Mouse (Mus musculus): Measurements from ENCODE around the gene Fbxo47. TPM values are rescaled to one million over a fixed set of nuclear protein-coding genes. Genes with fewer than 3 reads are reported as not detected.

Fbxo47 gene
- polyA plus RNA-seq, 1 experiment from 2014 or later, result 0.97 TPM

- Histone ChIP-seq H3K9me3 (replicated peaks; ENCODE audit: control insufficient read depth, low read length) (no peaks in the 10 kb centered on the region), H3K4me3 (ENCODE audit: low read length) (no peak overlapping the region), H3K9ac (ENCODE audit: low read length) (peak overlapping the region; percentile 28; the same call in 1 of the 2 replicates), H3K27me3 (ENCODE audit: control insufficient read depth, insufficient read depth, low read length) (no peaks in the 10 kb centered on the region), H3K4me2 (ENCODE audit: low read depth, low read length) (0 out of 2 replicates have a peak overlapping the region, but pooled peaks have one; percentile 29), H3K4me1 (ENCODE audit: control insufficient read depth, insufficient read depth, low read length) (peaks cover 91% of the 10 kb centered on the region), H3K27ac (ENCODE audit: low read length) (peak overlapping the region; percentile 65), H3K36me3 (ENCODE audit: control insufficient read depth, insufficient read depth) (no peaks in the 10 kb centered on the region; the same call in 1 of the 2 replicates)
- WGBS, result 32% methylated on average over 5 of the region's 5 CpGs
- peak; percentile 35; the same call in 1 of the 2 replicates for ATAC-seq (replicated peaks; ENCODE audit: extremely low read depth, insufficient read depth, low FRiP score)
Measured at GRCm38 (mm10) chr11:97808621-97809234, 75.2 kb downstream of the Fbxo47 start.

GRCm38 (mm10) chr11:97808093-97808492 lies 75.9 kb downstream of the Fbxo47 start:
- WGBS, result 51% methylated on average over 2 of the region's 2 CpGs
- H3K4me2 ChIP-seq (ENCODE audit: low read depth, low read length), result peak overlapping the region; percentile 29; the same call in 1 of the 2 replicates
- no peaks in the 10 kb centered on the region for H3K9me3 ChIP-seq (replicated peaks; ENCODE audit: control insufficient read depth, low read length)
- peak overlapping the region; percentile 28 for H3K9ac ChIP-seq (ENCODE audit: low read length)
- H3K27me3 ChIP-seq (ENCODE audit: control insufficient read depth, insufficient read depth, low read length), result no peaks in the 10 kb centered on the region
- H3K36me3 ChIP-seq (ENCODE audit: control insufficient read depth, insufficient read depth), result no peaks in the 10 kb centered on the region; the same call in 1 of the 2 replicates
- peaks cover 89% of the 10 kb centered on the region for H3K4me1 ChIP-seq (ENCODE audit: control insufficient read depth, insufficient read depth, low read length)
- ATAC-seq (replicated peaks; ENCODE audit: extremely low read depth, insufficient read depth, low FRiP score), result no peak
- no peak overlapping the region for H3K4me3 ChIP-seq (ENCODE audit: low read length)
- H3K27ac ChIP-seq (ENCODE audit: low read length), result peak overlapping the region; percentile 65

- Histone ChIP-seq H3K4me3 (ENCODE audit: low read length) (no peak overlapping the region), H3K9ac (ENCODE audit: low read length) (no peak overlapping the region), H3K4me1 (ENCODE audit: control insufficient read depth, insufficient read depth, low read length) (peaks cover 87% of the 10 kb centered on the region), H3K36me3 (ENCODE audit: control insufficient read depth, insufficient read depth) (no peaks in the 10 kb centered on the region; the same call in 1 of the 2 replicates), H3K9me3 (replicated peaks; ENCODE audit: control insufficient read depth, low read length) (no peaks in the 10 kb centered on the region), H3K27ac (ENCODE audit: low read length) (peak overlapping the region; percentile 65), H3K27me3 (ENCODE audit: control insufficient read depth, insufficient read depth, low read length) (no peaks in the 10 kb centered on the region), H3K4me2 (ENCODE audit: low read depth, low read length) (no peak overlapping the region; the same call in 1 of the 2 replicates)
- ATAC-seq (replicated peaks; ENCODE audit: extremely low read depth, insufficient read depth, low FRiP score), result no peak
- WGBS, result 30% methylated on average over 6 of the region's 6 CpGs
Measured at GRCm38 (mm10) chr11:97807626-97808025, 76.3 kb downstream of the Fbxo47 start.

DNA sequence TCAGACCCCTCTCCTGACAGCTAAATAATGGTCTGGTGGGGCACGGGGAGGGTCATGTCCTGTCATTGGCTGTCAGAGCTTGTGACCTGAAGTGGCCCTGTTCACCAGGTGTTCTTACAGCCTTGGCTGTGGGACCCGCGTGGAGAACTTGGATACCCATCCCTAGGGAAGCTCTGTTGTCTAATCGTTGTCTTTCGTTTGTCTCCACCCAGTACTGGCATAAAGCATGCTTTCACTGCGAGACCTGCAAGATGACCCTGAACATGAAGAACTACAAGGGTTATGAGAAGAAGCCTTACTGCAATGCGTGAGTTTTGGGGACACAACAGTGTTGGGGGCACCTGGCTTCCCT lies 77.4 kb downstream of the Fbxo47 start:
- WGBS, result 69% methylated on average over 7 of the region's 7 CpGs
- H3K4me3 ChIP-seq (ENCODE audit: low read length), result no peak overlapping the region
- H3K27ac ChIP-seq (ENCODE audit: low read length), result no peak overlapping the region; the same call in 1 of the 2 replicates
- no peaks in the 10 kb centered on the region for H3K9me3 ChIP-seq (replicated peaks; ENCODE audit: control insufficient read depth, low read length)
- peaks cover 87% of the 10 kb centered on the region for H3K4me1 ChIP-seq (ENCODE audit: control insufficient read depth, insufficient read depth, low read length)
- H3K36me3 ChIP-seq (ENCODE audit: control insufficient read depth, insufficient read depth), result no peaks in the 10 kb centered on the region; the same call in 1 of the 2 replicates
- no peak overlapping the region for H3K4me2 ChIP-seq (ENCODE audit: low read depth, low read length)
- ATAC-seq (replicated peaks; ENCODE audit: extremely low read depth, insufficient read depth, low FRiP score), result no peak
- H3K9ac ChIP-seq (ENCODE audit: low read length), result no peak overlapping the region; the same call in 1 of the 2 replicates
- no peaks in the 10 kb centered on the region for H3K27me3 ChIP-seq (ENCODE audit: control insufficient read depth, insufficient read depth, low read length)

DNA sequence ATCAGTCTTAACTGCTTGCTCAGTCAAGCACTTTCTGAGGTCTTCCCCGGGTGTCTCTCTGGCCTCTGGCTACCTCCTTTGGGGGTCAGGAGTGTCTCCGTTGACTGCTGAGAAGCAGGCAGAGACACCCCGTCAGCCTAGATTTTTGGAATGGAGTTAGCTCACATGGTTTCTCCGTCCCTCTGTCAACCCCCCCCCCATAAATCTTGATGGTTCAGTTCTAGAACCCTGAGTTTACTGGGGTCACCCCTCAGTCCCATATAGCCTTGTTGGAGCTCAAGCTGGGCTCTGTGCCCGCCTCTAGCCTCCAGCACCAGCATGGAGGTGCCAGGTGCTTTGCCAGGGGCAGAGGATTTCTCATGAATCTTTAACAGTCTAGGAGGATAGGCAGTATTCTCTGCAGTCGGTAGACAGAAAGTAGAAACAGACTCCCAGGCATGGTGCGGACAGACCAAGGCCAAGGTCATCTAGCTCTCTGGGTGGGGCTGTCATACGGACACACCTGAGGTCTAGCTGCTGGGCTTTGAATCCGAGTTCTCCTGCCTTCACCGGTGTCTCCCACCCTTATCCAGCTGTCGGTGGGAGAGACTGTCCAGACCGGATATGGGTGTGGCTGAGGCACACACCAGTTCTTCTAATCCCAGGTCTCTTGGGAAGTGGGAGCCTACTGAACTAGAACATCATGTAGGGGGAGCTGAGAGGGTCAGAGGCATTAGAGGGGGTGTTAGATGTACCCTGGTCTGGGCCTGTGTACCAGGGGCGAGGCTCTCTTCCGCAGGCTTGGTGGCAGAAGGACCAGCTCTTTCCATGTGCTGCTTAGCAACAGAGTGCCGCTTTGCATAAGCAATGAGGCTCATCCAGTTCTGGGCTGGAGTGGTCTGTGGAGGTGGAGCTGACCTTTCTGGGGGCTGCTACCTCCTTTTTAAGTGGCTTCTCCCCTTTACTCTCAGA lies 78.0 kb downstream of the Fbxo47 start:
- Histone ChIP-seq H3K4me1 (ENCODE audit: control insufficient read depth, insufficient read depth, low read length) (peaks cover 88% of the 10 kb centered on the region), H3K9me3 (replicated peaks; ENCODE audit: control insufficient read depth, low read length) (no peaks in the 10 kb centered on the region), H3K27me3 (ENCODE audit: control insufficient read depth, insufficient read depth, low read length) (no peaks in the 10 kb centered on the region), H3K9ac (ENCODE audit: low read length) (peak overlapping the region; percentile 46), H3K4me2 (ENCODE audit: low read depth, low read length) (peak overlapping the region; percentile 67), H3K4me3 (ENCODE audit: low read length) (peak overlapping the region; percentile 23; the same call in 1 of the 2 replicates), H3K27ac (ENCODE audit: low read length) (peak overlapping the region; percentile 90), H3K36me3 (ENCODE audit: control insufficient read depth, insufficient read depth) (no peaks in the 10 kb centered on the region; the same call in 1 of the 2 replicates)
- 27% methylated on average over 15 of the region's 15 CpGs for WGBS
- ATAC-seq (replicated peaks; ENCODE audit: extremely low read depth, insufficient read depth, low FRiP score), result no peak

DNA sequence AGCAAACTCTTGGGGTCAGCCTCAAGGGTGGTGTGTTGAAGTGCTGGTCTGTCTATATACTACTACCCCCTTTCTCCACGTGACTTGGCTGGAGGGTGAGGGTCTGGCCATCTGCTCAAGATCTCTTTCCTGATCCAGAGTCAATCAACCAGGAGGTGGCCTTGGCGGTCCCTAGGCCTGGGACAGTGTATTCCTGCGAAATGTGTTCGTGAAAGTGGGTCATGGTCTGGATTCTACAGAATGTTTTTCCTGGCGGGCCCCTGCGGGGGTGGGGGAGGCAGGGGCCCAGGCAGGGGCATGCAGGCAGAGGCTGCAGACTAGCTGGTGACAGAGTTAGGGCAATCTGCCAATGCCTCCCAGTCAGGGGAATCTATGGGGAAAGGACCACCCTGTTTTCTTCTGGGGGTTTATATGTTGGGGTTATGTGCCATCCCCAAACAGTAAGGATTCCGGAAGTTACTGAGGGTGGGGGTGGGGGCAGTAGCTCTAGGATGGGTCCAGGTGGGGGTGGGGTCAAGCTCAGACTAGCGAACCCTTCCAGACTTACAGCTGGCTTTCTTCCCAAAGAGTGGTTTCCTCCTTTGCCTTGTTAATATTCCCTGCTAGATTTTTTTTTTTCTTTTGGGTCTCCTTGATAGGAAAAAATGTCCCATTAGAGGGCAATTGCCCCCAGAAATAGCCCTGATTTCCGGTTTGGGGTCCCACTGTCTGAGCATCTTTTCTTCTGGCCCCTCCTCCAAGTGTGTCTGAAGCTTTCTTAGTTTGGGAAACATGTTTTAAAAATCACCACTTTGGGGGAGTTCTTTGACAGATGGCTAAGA lies 78.9 kb downstream of the Fbxo47 start:
- 7% methylated on average over 9 of the region's 9 CpGs for whole genome bisulfite sequencing
- H3K4me2 ChIP-seq (ENCODE audit: low read depth, low read length), result peak overlapping the region; percentile 67
- H3K36me3 ChIP-seq (ENCODE audit: control insufficient read depth, insufficient read depth), result no peaks in the 10 kb centered on the region; the same call in 1 of the 2 replicates
- ATAC-seq (replicated peaks; ENCODE audit: extremely low read depth, insufficient read depth, low FRiP score), result peak; percentile 15; the same call in 1 of the 2 replicates
- H3K27me3 ChIP-seq (ENCODE audit: control insufficient read depth, insufficient read depth, low read length), result no peaks in the 10 kb centered on the region
- no peaks in the 10 kb centered on the region for H3K9me3 ChIP-seq (replicated peaks; ENCODE audit: control insufficient read depth, low read length)
- peak overlapping the region; percentile 90 for H3K27ac ChIP-seq (ENCODE audit: low read length)
- peaks cover 80% of the 10 kb centered on the region for H3K4me1 ChIP-seq (ENCODE audit: control insufficient read depth, insufficient read depth, low read length)
- H3K4me3 ChIP-seq (ENCODE audit: low read length), result peak overlapping the region; percentile 23
- H3K9ac ChIP-seq (ENCODE audit: low read length), result peak overlapping the region; percentile 46

GRCm38 (mm10) chr11:97803847-97804246 lies 80.1 kb downstream of the Fbxo47 start:
- H3K4me3 ChIP-seq (ENCODE audit: low read length), result no peak overlapping the region
- no peak for ATAC-seq (replicated peaks; ENCODE audit: extremely low read depth, insufficient read depth, low FRiP score)
- no peaks in the 10 kb centered on the region for H3K9me3 ChIP-seq (replicated peaks; ENCODE audit: control insufficient read depth, low read length)
- H3K4me2 ChIP-seq (ENCODE audit: low read depth, low read length), result no peak overlapping the region
- no peak overlapping the region for H3K9ac ChIP-seq (ENCODE audit: low read length)
- peaks cover 70% of the 10 kb centered on the region for H3K4me1 ChIP-seq (ENCODE audit: control insufficient read depth, insufficient read depth, low read length)
- H3K27ac ChIP-seq (ENCODE audit: low read length), result peak overlapping the region; percentile 90
- WGBS, result 61% methylated on average over 5 of the region's 5 CpGs
- no peaks in the 10 kb centered on the region; the same call in 1 of the 2 replicates for H3K36me3 ChIP-seq (ENCODE audit: control insufficient read depth, insufficient read depth)
- no peaks in the 10 kb centered on the region for H3K27me3 ChIP-seq (ENCODE audit: control insufficient read depth, insufficient read depth, low read length)

Data from heart, embryonic 16.5 days (tissue).